Mouse (Mus musculus): Measurements from ENCODE around the gene Cav1.

DNA sequence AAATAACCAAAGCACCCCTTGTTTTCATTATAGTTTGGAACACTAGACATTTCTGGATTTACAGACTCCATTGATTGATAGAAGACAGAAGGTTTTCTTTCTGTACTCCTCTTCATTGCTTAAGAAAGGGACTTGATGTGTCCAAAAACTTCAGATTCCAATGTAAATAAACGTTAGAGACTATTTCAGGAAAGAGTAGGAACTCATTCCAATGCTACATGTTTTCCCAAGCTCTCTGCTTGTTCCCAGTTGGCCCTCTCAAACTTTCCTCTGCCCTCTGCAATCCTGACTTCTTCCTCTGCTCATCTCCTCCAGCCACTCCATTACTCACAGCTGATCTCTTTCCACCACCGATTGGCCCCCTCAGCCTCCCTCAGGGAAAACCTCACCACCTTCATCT lies 43.3 kb upstream of the Cav1 start:
- TF ChIP-seq POLR2A (IDR thresholded peaks at IDR 0.05; ENCODE audit: borderline replicate concordance, extremely low read depth, insufficient read depth, insufficient read length, poor library complexity, severe bottlenecking) (no peak), CTCF (IDR thresholded peaks at IDR 0.05; ENCODE audit: borderline replicate concordance, extremely low read depth, insufficient read depth, insufficient read length) (no peak)

Data from brain, embryonic 14.5 days (tissue).